Mouse (Mus musculus) stomach, embryonic 14.5 days (tissue): ENCODE data around the gene Sec16b. TPM values are rescaled to one million over a fixed set of nuclear protein-coding genes. Genes with fewer than 3 reads are reported as not detected.

Experiments
- ATAC-seq: fragments of 200-750 bp; cut with Nextera tagmentation; 2 replicates; pipeline ENCODE4 v1.8.0; 2017; ENCODE audit warnings: low read depth, moderate TSS enrichment; ENCODE audit not compliant: insufficient number of reproducible peaks, insufficient read depth, low FRiP score
- H3K27ac ChIP-seq: fragments of 300-500 bp; sonication (generic); 2 replicates; pipeline ENCODE4 v1.5.1; 2014; ENCODE audit warnings: mild to moderate bottlenecking, low read length, moderate library complexity, mixed read lengths
- H3K27me3 ChIP-seq: fragments of 300-500 bp; sonication (generic); 2 replicates; pipeline ENCODE4 v1.6.1; 2014; ENCODE audit warnings: low read length, control low read depth, mixed read lengths; ENCODE audit not compliant: control insufficient read depth, insufficient read depth
- H3K36me3 ChIP-seq: fragments of 300-500 bp; sonication (generic); 2 replicates; pipeline ENCODE4 v1.6.1; 2014; ENCODE audit warnings: mild to moderate bottlenecking, control low read depth, low read length, moderate library complexity, mixed read lengths; ENCODE audit not compliant: control insufficient read depth, insufficient read depth
- H3K4me1 ChIP-seq: fragments of 300-500 bp; sonication (generic); 2 replicates; pipeline ENCODE4 v1.6.1; 2014; ENCODE audit warnings: low read length, control low read depth, mixed read lengths; ENCODE audit not compliant: control insufficient read depth, insufficient read depth
- H3K4me2 ChIP-seq: fragments of 300-500 bp; sonication (generic); replicated peaks from 2 replicates; pipeline ENCODE4 v1.6.1; 2014; ENCODE audit warnings: low read depth, low read length, control low read depth
- H3K4me3 ChIP-seq: fragments of 300-500 bp; sonication (generic); 2 replicates; pipeline ENCODE4 v1.5.1; 2014; ENCODE audit warnings: low read depth, low read length, control low read depth
- H3K9ac ChIP-seq: fragments of 300-500 bp; sonication (generic); replicated peaks from 2 replicates; pipeline ENCODE4 v1.6.1; 2014; ENCODE audit warnings: low read depth, mild to moderate bottlenecking, control low read depth, low read length, moderate library complexity, mixed read lengths
- H3K9me3 ChIP-seq: fragments of 300-500 bp; sonication (generic); 2 replicates; pipeline ENCODE4 v1.6.1; 2016; ENCODE audit warnings: low read depth, low read length, control low read depth; ENCODE audit not compliant: control insufficient read depth
- WGBS: fragments of 180-500 bp; shearing (Covaris S2); extraction: QIAGEN DNeasy Blood & Tissue Kit; methylation state at CpG from one replicate; pipeline ENCODE4 v1.1.7; 2014; 5-methylcytosine and 5-hydroxymethylcytosine counted together
- polyA plus RNA-seq: library from polyadenylated mRNA; unstranded; fragments of >200 nt; fragmentation: Nextera tagmentation; extraction: Ambion mirVana; gene quantifications from 2 replicates; pipeline ENCODE4 v1.2.1, GENCODE M21; 2014

Gene Sec16b
- polyA plus RNA-seq, 1 experiment from 2014 or later: 6.7 TPM

DNA sequence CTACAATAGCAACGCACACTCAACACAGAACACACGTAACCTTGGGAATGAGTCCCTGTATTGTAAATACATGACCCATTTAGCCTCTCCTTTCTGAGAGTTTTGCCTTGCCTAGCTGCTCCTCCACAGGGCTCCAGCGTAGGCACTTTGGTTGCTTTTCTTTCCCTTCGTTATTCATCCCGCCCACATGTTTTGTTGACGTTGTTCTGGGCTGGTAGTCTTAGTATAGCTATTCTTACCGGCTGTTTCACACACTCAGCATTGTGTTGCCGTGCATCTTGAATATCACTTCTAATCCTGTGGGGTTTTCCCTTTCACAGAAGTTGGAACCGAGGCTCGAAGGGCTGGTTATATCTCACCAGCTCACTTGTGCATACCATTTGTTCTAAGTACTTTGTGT, 49.2 kb downstream of the Sec16b start:
- H3K9ac ChIP-seq: no peak overlapping the region
- no peak for ATAC-seq
- H3K9me3 ChIP-seq: no peaks in the 10 kb centered on the region
- H3K4me3 ChIP-seq: no peak overlapping the region
- no peaks in the 10 kb centered on the region for H3K27me3 ChIP-seq
- 81% methylated on average over 10 of the region's 10 CpGs for WGBS
- no peaks in the 10 kb centered on the region for H3K36me3 ChIP-seq
- peaks cover 5% of the 10 kb centered on the region; the same call in 1 of the 2 replicates for H3K4me1 ChIP-seq
- H3K27ac ChIP-seq: no peak overlapping the region
- no peak overlapping the region for H3K4me2 ChIP-seq

DNA sequence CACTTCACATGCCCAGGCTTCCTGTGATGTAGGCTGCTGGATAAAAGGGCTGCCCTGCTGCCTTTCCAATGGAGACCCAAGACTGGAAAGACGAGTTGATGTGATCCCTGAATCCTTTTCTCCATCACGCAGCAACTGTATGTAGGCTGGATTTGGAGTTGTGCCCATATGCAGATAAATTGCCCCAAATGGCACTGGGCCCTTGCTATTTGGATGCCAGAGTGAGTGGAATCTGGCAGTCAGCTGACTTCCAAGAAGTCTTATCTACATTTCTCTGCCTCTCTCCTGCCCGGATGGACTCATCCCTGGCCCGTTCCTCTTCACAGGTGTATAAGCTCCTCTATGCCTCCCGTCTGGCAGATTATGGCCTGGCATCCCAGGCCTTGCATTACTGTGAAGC, 49.9 kb downstream of the Sec16b start:
- H3K9me3 ChIP-seq: no peaks in the 10 kb centered on the region
- H3K27me3 ChIP-seq: no peaks in the 10 kb centered on the region
- H3K9ac ChIP-seq: no peak overlapping the region
- H3K4me2 ChIP-seq: no peak overlapping the region
- no peaks in the 10 kb centered on the region for H3K36me3 ChIP-seq
- no peak for ATAC-seq
- WGBS: 71% methylated on average over 5 of the region's 5 CpGs
- peaks cover 5% of the 10 kb centered on the region; the same call in 1 of the 2 replicates for H3K4me1 ChIP-seq
- H3K4me3 ChIP-seq: no peak overlapping the region
- no peak overlapping the region for H3K27ac ChIP-seq

DNA sequence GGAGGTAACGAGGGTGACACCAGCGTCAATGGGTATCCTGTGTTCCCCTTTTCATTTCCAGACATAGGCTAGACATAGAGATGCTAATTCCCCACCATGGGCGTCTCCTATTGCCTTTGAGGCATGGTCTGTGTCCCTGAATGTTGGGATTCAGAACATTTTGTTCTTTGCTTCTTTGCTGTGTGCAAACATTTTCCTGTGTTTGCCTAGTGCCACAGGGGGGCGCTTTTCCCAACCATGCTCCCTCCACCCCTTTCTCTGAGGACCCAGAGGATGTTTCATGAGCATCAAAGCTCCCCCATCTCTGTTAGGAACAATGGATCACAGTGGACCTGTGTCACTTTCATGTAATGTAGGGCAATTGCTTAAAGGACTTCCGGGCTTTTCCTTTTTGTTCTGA, 51.6 kb downstream of the Sec16b start:
- no peak for ATAC-seq
- H3K9me3 ChIP-seq: no peaks in the 10 kb centered on the region
- no peak overlapping the region for H3K27ac ChIP-seq
- H3K4me3 ChIP-seq: no peak overlapping the region
- no peak overlapping the region for H3K4me2 ChIP-seq
- H3K36me3 ChIP-seq: no peaks in the 10 kb centered on the region
- H3K27me3 ChIP-seq: no peaks in the 10 kb centered on the region
- 63% methylated on average over 5 of the region's 5 CpGs for WGBS
- H3K9ac ChIP-seq: no peak overlapping the region
- H3K4me1 ChIP-seq: peaks cover 5% of the 10 kb centered on the region; the same call in 1 of the 2 replicates

DNA sequence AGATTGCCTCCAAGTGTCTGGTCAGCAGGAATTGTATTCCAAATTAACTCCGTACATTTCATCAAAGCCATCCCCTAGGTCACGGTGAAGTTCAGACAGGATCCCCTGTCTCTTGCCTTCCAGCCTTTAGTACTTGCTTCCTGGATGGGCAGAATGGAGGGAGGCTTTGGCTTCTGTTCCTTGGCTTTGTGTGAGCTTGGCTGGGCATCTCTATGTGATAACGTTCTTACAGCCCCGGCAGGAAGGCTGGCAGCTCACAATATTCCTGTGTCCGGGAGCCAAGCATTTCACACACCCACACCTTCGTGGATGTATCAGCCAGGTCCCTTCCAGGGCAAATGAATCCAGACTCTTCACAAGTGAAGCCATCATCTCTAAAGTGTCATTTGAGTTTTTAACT, 53.5 kb downstream of the Sec16b start:
- Histone ChIP-seq H3K4me3 (no peak overlapping the region), H3K36me3 (no peaks in the 10 kb centered on the region), H3K27ac (no peak overlapping the region), H3K4me1 (peaks cover 2% of the 10 kb centered on the region; the same call in 1 of the 2 replicates), H3K9me3 (no peaks in the 10 kb centered on the region), H3K27me3 (no peaks in the 10 kb centered on the region), H3K9ac (no peak overlapping the region), H3K4me2 (no peak overlapping the region)
- 82% methylated on average over 6 of the region's 6 CpGs for WGBS
- ATAC-seq: no peak

DNA sequence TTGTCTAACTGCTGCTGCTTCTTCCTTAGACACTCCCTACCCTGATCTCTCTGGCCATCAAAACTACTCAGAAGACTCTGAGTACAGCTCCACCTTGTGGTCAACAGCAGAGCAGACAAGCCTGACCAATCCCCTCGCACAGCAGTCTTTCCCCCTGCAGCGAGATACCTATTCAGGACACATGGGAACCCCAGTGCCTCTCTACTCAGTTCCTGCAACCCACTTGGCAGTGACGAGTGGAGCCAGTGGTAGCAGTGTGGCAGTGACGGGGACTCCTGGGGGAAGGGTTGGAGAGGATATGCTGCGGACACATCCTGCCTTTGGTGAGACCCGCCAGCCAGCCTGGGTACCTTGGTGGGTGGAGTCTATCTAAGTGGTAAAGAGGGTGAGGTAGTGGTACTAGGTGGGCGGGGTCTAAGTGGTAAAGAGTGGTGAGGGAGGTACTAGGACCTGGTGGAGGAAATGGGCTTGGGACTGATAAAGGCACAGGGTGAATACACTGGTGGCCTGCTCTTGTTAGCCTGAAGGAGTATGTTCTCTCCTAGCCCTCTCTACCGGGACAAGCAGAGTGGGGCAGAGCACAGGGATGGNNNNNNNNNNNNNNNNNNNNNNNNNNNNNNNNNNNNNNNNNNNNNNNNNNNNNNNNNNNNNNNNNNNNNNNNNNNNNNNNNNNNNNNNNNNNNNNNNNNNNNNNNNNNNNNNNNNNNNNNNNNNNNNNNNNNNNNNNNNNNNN, 54.3 kb downstream of the Sec16b start:
- H3K9ac ChIP-seq: no peak overlapping the region
- H3K27me3 ChIP-seq: no peaks in the 10 kb centered on the region
- H3K27ac ChIP-seq: no peak overlapping the region
- H3K36me3 ChIP-seq: no peaks in the 10 kb centered on the region
- no peaks in the 10 kb centered on the region for H3K9me3 ChIP-seq
- H3K4me2 ChIP-seq: no peak overlapping the region
- peak; percentile 53; the same call in 1 of the 2 replicates for ATAC-seq
- no peaks in the 10 kb centered on the region for H3K4me1 ChIP-seq
- WGBS: 15% methylated on average over 8 of the region's 8 CpGs
- no peak overlapping the region for H3K4me3 ChIP-seq

DNA sequence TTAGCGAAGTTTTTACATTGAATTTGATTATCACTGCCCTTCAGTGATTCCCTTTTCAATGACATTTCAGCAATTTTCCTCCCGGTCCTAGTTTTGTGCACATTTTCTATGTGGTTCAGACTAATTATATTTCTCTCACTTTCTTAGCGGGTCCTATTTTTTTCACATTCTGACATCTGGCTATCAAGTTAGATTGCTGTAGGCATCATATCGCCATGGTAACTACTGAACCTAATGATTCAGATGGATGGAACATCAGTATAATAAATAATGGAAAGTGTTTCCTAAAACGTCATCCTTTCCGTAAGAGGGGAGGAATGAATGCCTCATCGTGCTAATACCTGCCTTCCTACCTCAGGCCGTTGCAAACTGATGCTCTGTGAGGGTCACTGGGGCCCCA, 61.3 kb downstream of the Sec16b start:
- WGBS: 82% methylated on average over 8 of the region's 8 CpGs
- H3K4me3 ChIP-seq: no peak overlapping the region
- H3K4me1 ChIP-seq: no peaks in the 10 kb centered on the region
- H3K27ac ChIP-seq: no peak overlapping the region
- H3K4me2 ChIP-seq: no peak overlapping the region
- ATAC-seq: no peak
- no peak overlapping the region for H3K9ac ChIP-seq
- H3K36me3 ChIP-seq: no peaks in the 10 kb centered on the region
- no peaks in the 10 kb centered on the region for H3K27me3 ChIP-seq
- no peaks in the 10 kb centered on the region for H3K9me3 ChIP-seq

DNA sequence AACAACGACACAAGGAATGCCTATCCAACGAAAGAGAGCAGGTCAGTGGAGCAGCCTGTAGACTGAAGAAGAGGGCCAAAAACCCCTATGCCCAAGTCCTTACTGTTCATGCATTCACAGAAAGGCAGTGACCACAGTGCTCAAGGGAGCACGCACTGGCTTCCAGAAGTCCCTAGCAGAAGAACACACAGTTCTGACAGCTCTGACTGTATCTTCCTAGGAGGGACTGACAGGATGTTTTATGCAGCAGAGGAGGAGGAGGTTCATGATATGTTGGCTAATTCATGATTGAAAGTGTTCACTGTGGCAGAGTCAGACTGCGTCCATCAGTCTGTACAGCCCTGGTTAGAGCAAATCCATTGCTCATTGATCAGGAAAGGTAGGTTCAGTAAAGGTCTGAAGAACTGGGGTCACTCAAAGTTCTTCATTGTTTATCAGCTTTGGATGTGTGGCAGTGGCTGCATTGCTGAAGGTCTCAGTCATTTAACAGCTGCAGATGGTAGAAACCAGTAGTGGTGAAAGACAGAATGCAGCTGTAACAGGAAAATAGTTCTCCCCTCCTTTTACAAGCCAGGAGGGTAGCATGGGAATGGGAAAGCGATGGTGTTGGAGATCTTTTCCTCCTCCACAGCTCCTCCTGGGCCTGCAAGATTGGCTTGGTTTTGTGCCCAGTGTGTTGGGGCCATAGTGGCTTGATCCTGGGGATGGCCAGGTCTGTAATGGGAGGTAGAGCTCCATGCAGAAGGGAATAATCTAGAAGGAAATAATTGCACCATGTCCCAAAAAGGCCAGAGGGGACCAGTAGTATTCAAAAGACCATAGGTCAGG, 62.9 kb downstream of the Sec16b start:
- Histone ChIP-seq H3K36me3 (no peaks in the 10 kb centered on the region), H3K27me3 (no peaks in the 10 kb centered on the region), H3K27ac (no peak overlapping the region), H3K4me3 (no peak overlapping the region), H3K4me1 (no peaks in the 10 kb centered on the region), H3K4me2 (no peak overlapping the region), H3K9ac (no peak overlapping the region), H3K9me3 (no peaks in the 10 kb centered on the region)
- 82% methylated on average over 5 of the region's 5 CpGs for WGBS
- no peak for ATAC-seq

DNA sequence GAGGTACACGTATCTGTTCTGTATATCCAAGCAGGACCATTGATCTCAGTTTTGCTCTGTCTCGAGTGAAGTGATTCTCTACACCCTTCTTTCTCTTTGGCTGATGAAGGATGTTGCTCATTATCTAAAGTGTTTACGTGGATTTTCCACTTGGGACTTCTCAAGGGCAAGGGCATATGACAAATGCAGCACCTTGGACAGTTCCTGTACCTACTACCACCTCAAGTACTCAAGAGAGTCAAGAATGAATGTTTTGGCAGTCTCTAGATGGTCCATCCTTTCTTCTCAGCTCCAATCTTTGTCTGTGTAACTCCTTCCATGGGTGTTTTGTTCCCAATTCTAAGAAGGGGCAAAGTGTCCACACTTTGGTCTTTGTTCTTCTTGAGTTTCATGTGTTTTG, 68.8 kb downstream of the Sec16b start:
- H3K9me3 ChIP-seq: no peaks in the 10 kb centered on the region
- no peaks in the 10 kb centered on the region for H3K4me1 ChIP-seq
- no peak overlapping the region for H3K27ac ChIP-seq
- WGBS: 86% methylated on average over 3 of the region's 3 CpGs
- no peak for ATAC-seq
- no peaks in the 10 kb centered on the region for H3K36me3 ChIP-seq
- H3K27me3 ChIP-seq: no peaks in the 10 kb centered on the region
- no peak overlapping the region for H3K4me3 ChIP-seq
- H3K9ac ChIP-seq: no peak overlapping the region
- H3K4me2 ChIP-seq: no peak overlapping the region
